Mouse (Mus musculus) Muller cell, postnatal 12 days (primary cell): ENCODE measurements around the gene Hoxa3.

ENCODE experiments used
- DNase-seq: peaks from one replicate; pipeline ENCODE4 v3.0.0-alpha.2; 2015; ENCODE audit errors: inconsistent ontology term

Hoxa3 gene

GRCm38 (mm10) chr6:52167736-52168161 lies 45.4 kb downstream of the Hoxa3 start:
- DNase-seq, result no peak

GRCm38 (mm10) chr6:52167176-52167575 lies 46.0 kb downstream of the Hoxa3 start:
- no peak for DNase-seq

GRCm38 (mm10) chr6:52166431-52167077 lies 46.6 kb downstream of the Hoxa3 start:
- no peak for DNase-seq

GRCm38 (mm10) chr6:52165441-52166370 lies 47.4 kb downstream of the Hoxa3 start:
- DNase-seq, result no peak

- DNase-seq, result no peak
Observed at GRCm38 (mm10) chr6:52164626-52165440, 48.3 kb downstream of the Hoxa3 start, which contains the start of gene Hoxa2. Gene Hoxa2 (minus strand): TSS chr6:52164831.

GRCm38 (mm10) chr6:52164051-52164625 lies 49.0 kb downstream of the Hoxa3 start:
- DNase-seq, result no peak

- no peak for DNase-seq
Observed at GRCm38 (mm10) chr6:52163366-52164031, 49.6 kb downstream of the Hoxa3 start.

- no peak for DNase-seq
Observed at GRCm38 (mm10) chr6:52162611-52163365, 50.3 kb downstream of the Hoxa3 start.

- no peak for DNase-seq
Observed at GRCm38 (mm10) chr6:52162093-52162380, 51.1 kb downstream of the Hoxa3 start.

GRCm38 (mm10) chr6:52161336-52162092 lies 51.6 kb downstream of the Hoxa3 start:
- DNase-seq, result no peak

- DNase-seq, result no peak
Observed at GRCm38 (mm10) chr6:52160511-52161335, 52.4 kb downstream of the Hoxa3 start.

GRCm38 (mm10) chr6:52159979-52160378 lies 53.2 kb downstream of the Hoxa3 start:
- DNase-seq, result no peak

GRCm38 (mm10) chr6:52159164-52159761 lies 53.9 kb downstream of the Hoxa3 start:
- no peak for DNase-seq

- DNase-seq, result peak; percentile 74
Observed at GRCm38 (mm10) chr6:52158276-52159051, 54.7 kb downstream of the Hoxa3 start, which contains the start of gene Hoxa1. Gene Hoxa1 (minus strand): TSS chr6:52158317.

GRCm38 (mm10) chr6:52157466-52158275 lies 55.5 kb downstream of the Hoxa3 start:
- no peak for DNase-seq

- DNase-seq, result no peak
Observed at GRCm38 (mm10) chr6:52156551-52157200, 56.5 kb downstream of the Hoxa3 start.
